Mouse (Mus musculus) heart, embryonic 12.5 days (tissue): Measurements from ENCODE around the gene Adipoq. TPM values are rescaled to one million over a fixed set of nuclear protein-coding genes. Genes with fewer than 3 reads are reported as not detected.

ENCODE experiments used
- ATAC-seq: fragments of 200-750 bp; cut with Nextera tagmentation; 2 replicates; pipeline ENCODE4 v1.8.0; 2017; ENCODE audit warnings: moderate TSS enrichment, moderate library complexity; ENCODE audit not compliant: insufficient number of reproducible peaks, low FRiP score
- H3K27ac ChIP-seq: fragments of 300-500 bp; sonication (generic); 2 replicates; pipeline ENCODE4 v1.5.1; 2016; ENCODE audit warnings: mild to moderate bottlenecking, moderate library complexity; ENCODE audit not compliant: poor library complexity, severe bottlenecking
- H3K27me3 ChIP-seq: fragments of 300-500 bp; sonication (generic); replicated peaks from 2 replicates; pipeline ENCODE4 v1.6.1; 2016; ENCODE audit warnings: mild to moderate bottlenecking, moderate library complexity
- H3K36me3 ChIP-seq: fragments of 300-500 bp; sonication (generic); 2 replicates; pipeline ENCODE4 v1.6.1; 2016; ENCODE audit warnings: mild to moderate bottlenecking, moderate library complexity
- H3K4me1 ChIP-seq: fragments of 300-500 bp; sonication (generic); replicated peaks from 2 replicates; pipeline ENCODE4 v1.6.1; 2016; ENCODE audit warnings: mild to moderate bottlenecking
- H3K4me2 ChIP-seq: fragments of 300-500 bp; sonication (generic); 2 replicates; pipeline ENCODE4 v1.6.1; 2016; ENCODE audit warnings: mild to moderate bottlenecking, moderate library complexity
- H3K4me3 ChIP-seq: fragments of 300-500 bp; sonication (generic); 2 replicates; pipeline ENCODE4 v1.5.1; 2016; ENCODE audit warnings: mild to moderate bottlenecking
- H3K9ac ChIP-seq: fragments of 300-500 bp; sonication (generic); 2 replicates; pipeline ENCODE4 v1.6.1; 2016; ENCODE audit warnings: mild to moderate bottlenecking, moderate library complexity
- H3K9me3 ChIP-seq: fragments of 300-500 bp; sonication (generic); replicated peaks from 2 replicates; pipeline ENCODE4 v1.6.1; 2016; ENCODE audit warnings: mild to moderate bottlenecking, moderate library complexity
- WGBS: fragments of 180-500 bp; shearing (Covaris S2); methylation state at CpG from one replicate; pipeline ENCODE4 v1.1.7; 2016; 5-methylcytosine and 5-hydroxymethylcytosine counted together
- polyA plus RNA-seq: library from polyadenylated mRNA; unstranded; fragments of >200 nt; fragmentation: Nextera tagmentation; extraction: Ambion mirVana; gene quantifications from 2 replicates; pipeline ENCODE4 v1.2.1, GENCODE M21; 2016

The Adipoq gene
- polyA plus RNA-seq, 1 experiment from 2014 or later, result 0.18 TPM

DNA sequence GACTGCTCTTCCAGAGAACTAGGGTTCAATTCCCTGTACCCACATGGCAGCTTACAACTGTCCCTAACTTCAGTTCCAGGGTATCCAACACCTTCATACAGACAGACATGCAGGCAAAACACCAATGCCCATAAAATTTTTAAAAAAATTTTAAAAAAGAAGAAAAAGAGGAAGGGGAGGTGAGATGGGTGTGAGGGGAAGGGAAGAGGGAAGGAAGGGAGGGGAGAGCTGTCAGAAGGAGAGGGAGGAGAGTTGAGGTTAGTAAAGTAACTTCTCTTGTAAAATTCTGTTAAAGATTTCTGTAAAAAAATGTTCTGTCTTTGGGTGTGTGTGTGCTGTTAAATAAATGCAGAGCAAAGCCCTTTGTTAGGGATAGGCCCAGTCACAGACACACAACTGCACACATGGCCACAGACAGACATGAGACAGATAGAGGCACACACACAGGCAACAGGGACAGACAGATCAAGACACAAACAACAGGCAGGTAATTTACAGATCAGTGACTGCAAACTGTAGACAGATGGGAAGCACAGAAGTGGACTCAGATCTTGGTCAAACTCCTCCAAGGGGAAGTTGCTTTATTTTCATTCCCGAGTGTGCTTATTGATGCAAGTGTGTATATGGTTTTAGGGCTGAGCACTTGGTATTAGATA, 35.7 kb downstream of the Adipoq start:
- WGBS, result 68% methylated on average over 1 of the region's 1 CpGs
- Histone ChIP-seq H3K27me3 (no peaks in the 10 kb centered on the region), H3K9ac (no peak overlapping the region), H3K4me1 (no peaks in the 10 kb centered on the region), H3K4me2 (no peak overlapping the region), H3K4me3 (no peak overlapping the region), H3K9me3 (no peaks in the 10 kb centered on the region), H3K36me3 (no peaks in the 10 kb centered on the region), H3K27ac (no peak overlapping the region)
- no peak for ATAC-seq

- Histone ChIP-seq H3K27ac (no peak overlapping the region), H3K4me1 (no peaks in the 10 kb centered on the region), H3K4me3 (no peak overlapping the region), H3K9ac (no peak overlapping the region), H3K27me3 (no peaks in the 10 kb centered on the region), H3K36me3 (no peaks in the 10 kb centered on the region), H3K9me3 (peaks cover 10% of the 10 kb centered on the region), H3K4me2 (no peak overlapping the region)
- WGBS, result 85% methylated on average over 2 of the region's 2 CpGs
- ATAC-seq, result no peak
Observed at GRCm38 (mm10) chr16:23185824-23186223, 39.5 kb downstream of the Adipoq start.

DNA sequence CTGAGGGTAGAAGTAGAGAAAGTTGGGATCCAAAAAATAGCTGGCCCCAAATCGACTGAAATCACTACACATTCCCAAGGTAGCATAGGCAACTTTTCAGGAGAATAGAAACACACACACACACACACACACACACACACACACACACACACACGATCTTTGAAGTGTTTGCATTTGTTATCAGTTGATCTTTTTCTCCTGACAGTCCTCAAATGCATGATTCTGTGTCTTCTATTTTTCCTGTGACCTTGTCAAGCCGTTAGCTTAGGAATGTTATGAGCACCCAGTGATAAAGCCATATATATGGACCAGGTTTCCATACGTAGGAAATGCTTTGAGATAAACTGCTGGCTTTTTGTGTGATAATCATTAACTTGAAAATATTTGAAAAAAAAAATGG, 40.1 kb downstream of the Adipoq start:
- 52% methylated on average over 4 of the region's 4 CpGs for WGBS
- Histone ChIP-seq H3K36me3 (no peaks in the 10 kb centered on the region), H3K27me3 (no peaks in the 10 kb centered on the region), H3K4me3 (no peak overlapping the region), H3K9ac (no peak overlapping the region), H3K27ac (no peak overlapping the region), H3K9me3 (peaks cover 10% of the 10 kb centered on the region), H3K4me1 (no peaks in the 10 kb centered on the region), H3K4me2 (no peak overlapping the region)
- ATAC-seq, result no peak

DNA sequence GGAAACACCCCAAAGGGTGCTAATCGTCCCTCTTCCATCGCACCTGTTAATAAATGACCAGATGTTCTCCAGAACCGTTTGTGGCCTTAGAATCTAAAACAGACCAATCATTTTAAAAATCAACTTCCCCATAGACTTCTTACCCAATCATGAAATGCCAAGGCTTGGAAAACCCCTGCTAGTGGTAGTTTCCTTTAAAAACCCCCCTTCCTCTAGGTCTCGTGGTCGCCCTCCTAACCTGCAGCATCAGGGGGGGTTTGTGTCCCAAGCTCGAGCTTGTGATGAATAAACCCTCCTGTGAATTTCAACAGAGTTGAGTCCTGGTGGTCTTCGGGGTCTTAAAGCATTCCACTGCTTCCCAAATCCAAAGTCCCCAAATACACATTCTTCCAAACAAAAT, 41.6 kb downstream of the Adipoq start:
- Histone ChIP-seq H3K4me1 (no peaks in the 10 kb centered on the region), H3K4me2 (no peak overlapping the region), H3K27ac (no peak overlapping the region), H3K9me3 (peaks cover 10% of the 10 kb centered on the region), H3K9ac (no peak overlapping the region), H3K36me3 (no peaks in the 10 kb centered on the region), H3K4me3 (no peak overlapping the region), H3K27me3 (no peaks in the 10 kb centered on the region)
- WGBS, result 58% methylated on average over 7 of the region's 7 CpGs
- no peak for ATAC-seq

DNA sequence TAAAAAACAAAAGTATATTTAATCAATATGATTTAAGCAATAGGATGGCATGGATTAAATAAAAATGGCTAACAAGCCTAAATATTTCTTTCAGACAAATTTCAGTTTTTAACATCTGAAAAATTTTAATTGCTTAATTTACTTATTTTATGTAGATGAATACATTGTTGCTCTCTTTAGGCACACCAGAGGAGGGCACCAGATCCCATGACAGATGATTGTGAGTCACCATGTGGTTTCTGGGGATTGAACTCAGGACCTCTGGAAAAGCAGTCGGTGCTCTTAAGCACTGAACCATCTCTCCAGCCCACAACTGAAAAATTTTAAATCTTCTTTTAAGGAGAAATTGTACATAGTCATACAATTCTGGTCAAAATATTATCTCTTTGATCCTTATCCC, 43.3 kb downstream of the Adipoq start:
- H3K4me3 ChIP-seq, result no peak overlapping the region
- H3K27ac ChIP-seq, result no peak overlapping the region
- 72% methylated on average over 1 of the region's 1 CpGs for WGBS
- no peaks in the 10 kb centered on the region for H3K36me3 ChIP-seq
- H3K4me2 ChIP-seq, result no peak overlapping the region
- H3K27me3 ChIP-seq, result no peaks in the 10 kb centered on the region
- ATAC-seq, result no peak
- H3K9me3 ChIP-seq, result peaks cover 10% of the 10 kb centered on the region
- no peaks in the 10 kb centered on the region for H3K4me1 ChIP-seq
- H3K9ac ChIP-seq, result no peak overlapping the region

DNA sequence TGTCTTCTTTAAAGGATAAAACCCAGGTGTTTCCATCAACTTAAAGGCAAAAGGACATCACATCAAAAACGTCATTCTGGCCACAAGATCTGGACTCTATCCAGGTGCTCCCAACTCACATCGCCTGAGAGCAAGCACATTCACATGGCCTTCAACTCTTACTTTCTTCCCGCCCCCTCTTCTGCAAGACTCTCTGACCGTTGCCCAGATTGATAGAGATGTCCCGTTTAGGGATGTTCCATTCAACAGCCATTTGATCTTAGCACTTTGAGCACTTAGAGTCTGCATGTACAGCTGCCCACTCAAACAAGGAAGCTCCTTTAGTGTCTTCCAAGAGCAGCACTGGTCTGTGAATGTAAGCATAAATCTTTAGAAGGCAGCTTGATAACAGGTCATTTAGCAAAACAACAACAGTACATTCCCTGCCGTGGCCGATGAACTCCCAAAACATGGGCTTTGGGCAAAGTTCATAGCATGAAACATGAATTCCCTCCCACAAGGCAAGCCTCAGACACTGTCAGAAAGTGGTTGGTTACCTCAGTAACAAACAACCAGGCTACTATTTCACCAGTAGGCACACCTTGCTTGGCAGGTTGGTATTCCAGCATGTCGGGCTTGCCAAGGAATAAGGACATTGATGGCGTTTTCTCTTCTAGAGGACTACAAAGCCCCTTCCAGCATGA, 45.4 kb downstream of the Adipoq start:
- Histone ChIP-seq H3K27me3 (no peaks in the 10 kb centered on the region), H3K9me3 (peaks cover 10% of the 10 kb centered on the region), H3K4me2 (no peak overlapping the region), H3K27ac (no peak overlapping the region), H3K36me3 (no peaks in the 10 kb centered on the region), H3K4me3 (no peak overlapping the region), H3K4me1 (no peaks in the 10 kb centered on the region), H3K9ac (no peak overlapping the region)
- no peak for ATAC-seq
- WGBS, result 76% methylated on average over 9 of the region's 9 CpGs

GRCm38 (mm10) chr16:23195618-23196017, 49.3 kb downstream of the Adipoq start:
- ATAC-seq, result no peak
- Histone ChIP-seq H3K27me3 (no peaks in the 10 kb centered on the region), H3K9ac (no peak overlapping the region), H3K36me3 (no peaks in the 10 kb centered on the region), H3K4me2 (no peak overlapping the region), H3K9me3 (no peaks in the 10 kb centered on the region), H3K4me1 (no peaks in the 10 kb centered on the region), H3K4me3 (no peak overlapping the region), H3K27ac (no peak overlapping the region)
- 82% methylated on average over 7 of the region's 7 CpGs for WGBS

DNA sequence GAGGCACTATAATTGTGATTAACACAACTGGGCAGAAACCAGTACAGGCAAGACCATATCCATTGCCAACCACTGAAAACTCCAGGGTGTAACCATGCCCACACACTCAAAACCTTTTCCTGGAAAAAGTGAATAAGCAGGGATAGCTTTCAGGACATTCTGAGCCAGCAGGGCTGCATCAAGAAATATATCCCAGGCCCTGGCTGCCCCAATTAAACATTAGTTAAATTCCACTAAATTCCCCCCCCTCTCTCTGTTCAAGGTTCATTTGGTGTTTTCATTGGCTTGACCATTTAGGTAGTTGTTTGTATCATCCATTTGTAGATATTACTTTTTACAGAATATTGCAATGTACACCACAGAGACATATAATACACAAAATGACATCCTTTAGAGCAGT, 50.0 kb downstream of the Adipoq start:
- no peak for ATAC-seq
- H3K4me1 ChIP-seq, result no peaks in the 10 kb centered on the region
- no peak overlapping the region for H3K4me3 ChIP-seq
- no peak overlapping the region for H3K27ac ChIP-seq
- H3K36me3 ChIP-seq, result no peaks in the 10 kb centered on the region
- H3K27me3 ChIP-seq, result no peaks in the 10 kb centered on the region
- H3K9me3 ChIP-seq, result no peaks in the 10 kb centered on the region
- H3K4me2 ChIP-seq, result no peak overlapping the region
- H3K9ac ChIP-seq, result no peak overlapping the region

DNA sequence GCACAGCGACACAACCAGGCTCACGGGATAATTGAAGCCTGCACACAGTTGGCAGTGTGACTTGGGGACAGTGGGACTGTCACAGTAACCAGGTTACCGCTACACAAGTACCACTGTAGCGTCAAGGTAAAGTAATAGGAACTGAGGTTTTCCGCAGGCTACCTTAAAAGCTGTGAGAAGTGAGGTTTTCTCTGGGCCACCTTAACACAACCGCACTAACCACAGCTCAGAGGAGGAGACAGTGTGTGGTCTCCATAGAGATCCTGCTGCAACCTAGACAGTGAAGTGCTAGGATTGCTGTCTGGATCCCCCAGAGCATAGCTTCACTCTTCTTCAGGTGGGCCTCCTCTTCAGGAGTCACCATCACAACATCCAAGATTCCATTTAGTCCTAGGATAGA, 50.5 kb downstream of the Adipoq start:
- Histone ChIP-seq H3K27me3 (no peaks in the 10 kb centered on the region), H3K36me3 (no peaks in the 10 kb centered on the region), H3K9me3 (no peaks in the 10 kb centered on the region), H3K4me2 (no peak overlapping the region), H3K9ac (no peak overlapping the region), H3K4me1 (no peaks in the 10 kb centered on the region), H3K27ac (no peak overlapping the region), H3K4me3 (no peak overlapping the region)
- 87% methylated on average over 6 of the region's 6 CpGs for WGBS
- ATAC-seq, result no peak

DNA sequence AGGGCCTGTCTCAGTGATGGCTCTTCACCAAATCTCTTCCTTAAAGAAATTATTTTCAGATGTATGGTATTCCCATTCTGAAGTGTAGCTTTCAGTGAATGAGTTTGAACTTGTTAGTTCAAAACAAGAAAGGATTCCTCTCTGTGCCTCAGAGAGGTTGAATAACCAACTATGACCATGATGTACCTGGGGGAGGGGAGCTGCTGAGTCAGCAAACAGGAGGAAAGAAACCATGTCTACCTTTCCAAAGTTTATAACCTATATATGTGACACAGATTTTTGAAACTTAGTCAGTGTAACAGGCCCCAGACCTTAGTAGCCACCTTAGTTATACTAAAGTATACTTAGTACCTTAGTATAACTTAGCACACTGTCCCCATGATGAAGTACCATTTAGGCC, 55.2 kb downstream of the Adipoq start:
- H3K36me3 ChIP-seq, result no peaks in the 10 kb centered on the region
- H3K4me3 ChIP-seq, result no peak overlapping the region
- H3K9me3 ChIP-seq, result no peaks in the 10 kb centered on the region
- H3K4me1 ChIP-seq, result no peaks in the 10 kb centered on the region
- no peak overlapping the region for H3K9ac ChIP-seq
- no peak overlapping the region for H3K27ac ChIP-seq
- no peak for ATAC-seq
- no peak overlapping the region for H3K4me2 ChIP-seq
- no peaks in the 10 kb centered on the region for H3K27me3 ChIP-seq
